Mouse (Mus musculus) E14TG2a.4 (cell line): ENCODE measurements around the gene Adam4.

Source experiments
- CTCF ChIP-seq: conservative IDR thresholded peaks from 2 replicates; pipeline ENCODE4 v1.5.1; 2014; ENCODE audit warnings: low read length
- NANOG ChIP-seq: IDR thresholded peaks from 2 replicates; pipeline ENCODE4 v1.6.1; 2014; ENCODE audit warnings: borderline replicate concordance, low read length, mixed read lengths

GRCm38 (mm10) chr12:81421846-81422245 lies at the start of gene Adam4:
- TF ChIP-seq CTCF (no peak), NANOG (no peak)
